Mouse (Mus musculus) MEL (cell line): ENCODE measurements around the gene Cbx6. TPM values are rescaled to one million over a fixed set of nuclear protein-coding genes. Genes with fewer than 3 reads are reported as not detected.
"Not testable (repeated sequence)": the region's sequence is repeated elsewhere in the genome, so short reads cannot be mapped to it uniquely, and the experiment has no call there.

Source experiments
- DNase-seq: peaks from one replicate; pipeline ENCODE4 v3.0.0; 2011; ENCODE audit warnings: low read depth, low spot score
- H3K27ac ChIP-seq: 2 replicates; pipeline ENCODE4 v1.5.1; 2012; ENCODE audit warnings: low read depth, mild to moderate bottlenecking, control low read depth, low read length, moderate library complexity; ENCODE audit not compliant: control insufficient read depth
- H3K27me3 ChIP-seq, 2 experiments: fragments of 150-350 bp in 1 of 2; sonication (generic) in 1 of 2; 2 replicates each; pipeline ENCODE4 v1.6.1; 2012; ENCODE audit warnings: low read length in 2 of 2, mild to moderate bottlenecking in 2 of 2, improper control_type of control experiment in 1 of 2, moderate library complexity in 1 of 2; ENCODE audit not compliant: insufficient read depth in 2 of 2, control insufficient read depth in 1 of 2
- H3K36me3 ChIP-seq, 2 experiments: 2 replicates each; pipeline ENCODE4 v1.6.1; 2012 to 2014; ENCODE audit warnings: low read length in 2 of 2, improper control_type of control experiment in 1 of 2, inconsistent platforms in 1 of 2, mild to moderate bottlenecking in 1 of 2; ENCODE audit not compliant: insufficient read depth in 2 of 2, control insufficient read depth in 1 of 2
- H3K4me1 ChIP-seq, 2 experiments: fragments of 150-350 bp in 1 of 2; sonication (generic) in 1 of 2; 2 replicates each; pipeline ENCODE4 v1.6.1; 2012; ENCODE audit warnings: low read length in 2 of 2, improper control_type of control experiment in 1 of 2, mild to moderate bottlenecking in 1 of 2; ENCODE audit not compliant: insufficient read depth in 2 of 2, control insufficient read depth in 1 of 2
- H3K4me3 ChIP-seq, 2 experiments: fragments of 150-350 bp in 1 of 2; sonication (generic) in 1 of 2; 2 replicates each; pipeline ENCODE4 v1.5.1; 2012; ENCODE audit warnings: low read depth in 2 of 2, low read length in 2 of 2, mild to moderate bottlenecking in 2 of 2, moderate library complexity in 2 of 2, control low read depth in 1 of 2, improper control_type of control experiment in 1 of 2; ENCODE audit not compliant: control insufficient read depth in 1 of 2, insufficient read depth in 1 of 2
- H3K79me2 ChIP-seq: 2 replicates; pipeline ENCODE4 v1.6.1; 2012; ENCODE audit warnings: mild to moderate bottlenecking, low read length, moderate library complexity; ENCODE audit not compliant: control insufficient read depth, poor library complexity, insufficient read depth
- H3K9ac ChIP-seq: 2 replicates; pipeline ENCODE4 v1.6.1; 2012; ENCODE audit warnings: low read depth, mild to moderate bottlenecking, control low read depth, low read length, moderate library complexity; ENCODE audit not compliant: control insufficient read depth, poor library complexity, severe bottlenecking
- H3K9me3 ChIP-seq: fragments of 150-350 bp; sonication (generic); replicated peaks from 2 replicates; pipeline ENCODE4 v1.6.1; 2012; ENCODE audit warnings: mild to moderate bottlenecking, low read length, improper control_type of control experiment, moderate library complexity; ENCODE audit not compliant: insufficient read depth
- CTCF ChIP-seq, 3 experiments: IDR thresholded peaks in 2 of 3; conservative IDR thresholded peaks in 1 of 3; 2 replicates each; pipeline ENCODE4 v1.5.1; 2011 to 2012; ENCODE audit warnings: low read length in 3 of 3, low read depth in 2 of 3, mild to moderate bottlenecking in 2 of 3, improper control_type of control experiment in 1 of 3, inconsistent platforms in 1 of 3, mixed read lengths in 1 of 3, moderate library complexity in 1 of 3; ENCODE audit not compliant: control insufficient read depth in 1 of 3, insufficient read depth in 1 of 3, poor library complexity in 1 of 3, severe bottlenecking in 1 of 3
- EP300 ChIP-seq, 2 experiments: IDR thresholded peaks; 2 replicates each; pipeline ENCODE4 v1.6.1; 2011; ENCODE audit warnings: improper control_type of control experiment in 2 of 2, low read length in 2 of 2, low read depth in 1 of 2, mild to moderate bottlenecking in 1 of 2
- ETS1 ChIP-seq: IDR thresholded peaks from 2 replicates; pipeline ENCODE4 v1.6.1; 2012; ENCODE audit warnings: low read depth, mild to moderate bottlenecking, inconsistent platforms, low read length, improper control_type of control experiment, moderate library complexity
- GABPA ChIP-seq: IDR thresholded peaks from 2 replicates; pipeline ENCODE4 v1.6.1; 2012; ENCODE audit warnings: low read depth, mild to moderate bottlenecking, inconsistent platforms, low read length, improper control_type of control experiment, moderate library complexity
- JUND ChIP-seq: IDR thresholded peaks from 2 replicates; pipeline ENCODE4 v1.6.1; 2011; ENCODE audit warnings: low read depth, mild to moderate bottlenecking, improper control_type of control experiment, low read length
- MAFK ChIP-seq: IDR thresholded peaks from 2 replicates; pipeline ENCODE4 v1.6.1; 2011; ENCODE audit warnings: low read depth, mild to moderate bottlenecking, low read length, improper control_type of control experiment, borderline replicate concordance
- MAX ChIP-seq: IDR thresholded peaks from 2 replicates; pipeline ENCODE4 v1.6.1; 2011; ENCODE audit warnings: low read length, improper control_type of control experiment
- MAZ ChIP-seq: IDR thresholded peaks from 2 replicates; pipeline ENCODE4 v1.6.1; 2012; ENCODE audit warnings: low read depth, mild to moderate bottlenecking, inconsistent platforms, low read length, improper control_type of control experiment
- MEF2A ChIP-seq: IDR thresholded peaks from 2 replicates; pipeline ENCODE4 v1.6.1; 2014; ENCODE audit warnings: low read depth, mild to moderate bottlenecking, inconsistent platforms, low read length, improper control_type of control experiment; ENCODE audit not compliant: poor library complexity, insufficient replicate concordance, severe bottlenecking; ENCODE audit errors: extremely low read depth
- MXI1 ChIP-seq: IDR thresholded peaks from 2 replicates; pipeline ENCODE4 v1.6.1; 2011; ENCODE audit warnings: mild to moderate bottlenecking, low read depth, low read length, improper control_type of control experiment
- MYC ChIP-seq: IDR thresholded peaks from 2 replicates; pipeline ENCODE4 v1.6.1; 2011; ENCODE audit warnings: low read depth, mild to moderate bottlenecking, low read length, improper control_type of control experiment, moderate library complexity
- NRF1 ChIP-seq: IDR thresholded peaks from 2 replicates; pipeline ENCODE4 v1.6.1; 2014; ENCODE audit warnings: low read depth, mild to moderate bottlenecking, inconsistent platforms, low read length, improper control_type of control experiment, moderate library complexity; ENCODE audit not compliant: poor library complexity, insufficient read depth, severe bottlenecking
- POLR2AphosphoS2 ChIP-seq: IDR thresholded peaks from 2 replicates; pipeline ENCODE4 v1.6.1; 2011; ENCODE audit warnings: low read length, improper control_type of control experiment
- POLR2AphosphoS5 ChIP-seq: IDR thresholded peaks from 2 replicates; pipeline ENCODE4 v1.6.1; 2012; ENCODE audit warnings: low read depth, borderline replicate concordance, mild to moderate bottlenecking, inconsistent platforms, low read length, moderate library complexity, mixed read lengths
- RAD21 ChIP-seq: IDR thresholded peaks from 2 replicates; pipeline ENCODE4 v1.6.1; 2011; ENCODE audit warnings: mild to moderate bottlenecking, low read depth, low read length, improper control_type of control experiment
- SMC3 ChIP-seq: IDR thresholded peaks from 2 replicates; pipeline ENCODE4 v1.6.1; 2011; ENCODE audit warnings: low read depth, low read length, improper control_type of control experiment
- USF1 ChIP-seq: IDR thresholded peaks from 2 replicates; pipeline ENCODE4 v1.6.1; 2014; ENCODE audit warnings: low read depth, mild to moderate bottlenecking, inconsistent platforms, low read length, improper control_type of control experiment, moderate library complexity
- ZNF384 ChIP-seq: IDR thresholded peaks from 2 replicates; pipeline ENCODE4 v1.6.1; 2012; ENCODE audit warnings: low read depth, mild to moderate bottlenecking, inconsistent platforms, low read length, improper control_type of control experiment
- polyA plus RNA-seq, 2 experiments: library from polyadenylated mRNA; stranded (reverse) in 1 of 2; unstranded in 1 of 2; fragments of >175 nt in 1 of 2; fragments of >200 nt in 1 of 2; gene quantifications; 2 replicates each; pipeline versions ENCODE4 v1.2.1 to v1.2.4; 2012; ENCODE audit warnings: low replicate concordance in 2 of 2, low read depth in 1 of 2; ENCODE audit not compliant: insufficient read length in 2 of 2, insufficient read depth in 1 of 2, missing spikeins in 1 of 2
- total RNA-seq: library from RNA; depleted of rRNA; stranded (reverse); fragments of 300-350 nt; gene quantifications from 2 replicates; pipeline ENCODE4 v1.2.3, GENCODE M21; 2012

Gene Cbx6
- total and polyA plus RNA-seq, 3 experiments = 25.1 to 43.6 TPM; not detected in 1

- no peak; the same call in 1 of the 2 replicates for TF ChIP-seq MXI1
- TF ChIP-seq GABPA = no peak
- no peak for TF ChIP-seq JUND
- TF ChIP-seq MAX = no peak
- TF ChIP-seq POLR2AphosphoS5 = no peak; the same call in 1 of the 2 replicates
- peak; percentile 75; the same call in 1 of the 2 replicates for TF ChIP-seq MAZ
- TF ChIP-seq MEF2A = no peak
- no peak for TF ChIP-seq SMC3
Measured at GRCm38 (mm10) chr15:79822265-79823199, 12.0 kb downstream of the Cbx6 start (continued).

GRCm38 (mm10) chr15:79818325-79818724 lies 16.2 kb downstream of the Cbx6 start:
- peaks cover 0 to 12% of the 10 kb centered on the region in 2 experiments; a peak in 2 of 4 replicates for H3K36me3 ChIP-seq
- H3K79me2 ChIP-seq = no peaks in the 10 kb centered on the region
- H3K9ac ChIP-seq = no peak overlapping the region
- H3K4me1 ChIP-seq = peaks cover 18 to 24% of the 10 kb centered on the region in 2 experiments
- H3K9me3 ChIP-seq = no peaks in the 10 kb centered on the region
- peaks cover 3 to 4% of the 10 kb centered on the region in 2 experiments; a peak in 3 of 4 replicates for H3K27me3 ChIP-seq
- no peak overlapping the region for H3K27ac ChIP-seq
- TF ChIP-seq MAX (no peak), ZNF384 (peak; percentile 33; the same call in 1 of the 2 replicates), CTCF (IDR thresholded peaks at IDR 0.05 in 2 of 3, conservative IDR thresholded peaks at IDR 0.05 in 1 of 3; ENCODE audit: control insufficient read depth in 1 of 3, insufficient read depth in 1 of 3, low read depth in 2 of 3, low read length in 3 of 3, poor library complexity in 1 of 3, severe bottlenecking in 1 of 3) (peak; percentile 48 to 55 (median 48)), USF1 (no peak), SMC3 (0 out of 2 replicates have a peak, but pooled peaks have one; percentile 27), RAD21 (peak; percentile 34)
- DNase-seq = peak; percentile 62
- no peak overlapping the region for H3K4me3 ChIP-seq

GRCm38 (mm10) chr15:79813666-79814258 lies 20.7 kb downstream of the Cbx6 start:
- Histone ChIP-seq H3K9me3 (no peaks in the 10 kb centered on the region), H3K9ac (no peak overlapping the region), H3K4me1 (no peaks in the 10 kb centered on the region), H3K27ac (no peak overlapping the region), H3K36me3 (no peaks in the 10 kb centered on the region), H3K4me3 (no peak overlapping the region), H3K79me2 (no peaks in the 10 kb centered on the region), H3K27me3 (peaks cover 7% of the 10 kb centered on the region in 2 experiments; a peak in 3 of 4 replicates)
- TF ChIP-seq MYC (no peak), POLR2AphosphoS5 (no peak), EP300 (IDR thresholded peaks at IDR 0.05; ENCODE audit: low read depth in 1 of 2, low read length in 2 of 2) (no peak), MAFK (no peak), SMC3 (no peak), ETS1 (no peak), RAD21 (no peak), JUND (no peak), MEF2A (no peak), POLR2AphosphoS2 (no peak), NRF1 (no peak)
- no peak for DNase-seq

GRCm38 (mm10) chr15:79812840-79813239 lies 21.6 kb downstream of the Cbx6 start:
- H3K9ac ChIP-seq, H3K79me2 ChIP-seq, H3K27me3 ChIP-seq, H3K36me3 ChIP-seq, DNase-seq, H3K4me1 ChIP-seq, H3K4me3 ChIP-seq, H3K9me3 ChIP-seq, H3K27ac ChIP-seq: not testable (repeated sequence)
